Mouse (Mus musculus): ENCODE measurements at regions not wholly inside any gene's neighbourhood (a gene's known extent, or its start where the extent isn't known, plus 50 kb on each side); places are given as distances from the start of the nearest gene placed in this dataset.

DNA sequence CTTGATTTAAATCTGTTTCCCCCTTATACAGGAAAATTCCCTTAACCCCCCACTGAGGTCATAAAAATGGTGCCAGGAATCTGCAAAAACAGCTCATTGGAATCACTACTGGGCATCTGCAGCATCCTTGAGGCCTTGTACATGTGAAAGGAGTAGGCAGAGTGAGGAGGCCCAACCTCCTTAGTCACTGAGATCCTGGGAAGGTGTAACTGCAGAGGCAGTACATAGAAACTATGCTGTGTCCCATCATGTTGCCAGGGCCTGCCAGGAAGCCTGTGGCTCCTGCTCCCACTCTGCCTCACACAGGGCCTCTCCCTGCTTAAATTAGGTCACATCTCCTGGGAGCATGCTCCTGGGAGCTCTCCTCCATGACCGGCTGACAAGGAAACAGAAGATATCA is 85.7 kb upstream of the Gm9972 start:
- no peak for DNase-seq

DNA sequence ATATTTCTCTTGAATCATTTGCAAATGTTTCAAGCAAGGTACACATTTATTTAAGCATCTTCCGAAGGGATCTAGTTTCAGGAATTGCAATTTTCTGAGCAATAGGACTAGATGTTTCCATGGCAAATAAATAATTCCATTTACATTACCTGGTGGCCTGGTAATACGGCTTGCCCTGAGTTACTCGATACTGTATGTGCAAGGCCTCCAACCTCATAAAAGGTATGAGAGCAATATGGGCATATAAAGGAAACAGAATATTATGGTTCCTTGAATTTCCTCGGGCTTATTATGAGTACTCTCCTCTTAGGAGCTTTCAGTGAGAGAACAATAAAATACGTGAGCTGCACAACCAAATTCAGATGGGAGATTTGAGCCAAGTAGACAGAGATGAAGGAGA is 81.4 kb upstream of the Gm9972 start:
- no peak for DNase-seq

DNA sequence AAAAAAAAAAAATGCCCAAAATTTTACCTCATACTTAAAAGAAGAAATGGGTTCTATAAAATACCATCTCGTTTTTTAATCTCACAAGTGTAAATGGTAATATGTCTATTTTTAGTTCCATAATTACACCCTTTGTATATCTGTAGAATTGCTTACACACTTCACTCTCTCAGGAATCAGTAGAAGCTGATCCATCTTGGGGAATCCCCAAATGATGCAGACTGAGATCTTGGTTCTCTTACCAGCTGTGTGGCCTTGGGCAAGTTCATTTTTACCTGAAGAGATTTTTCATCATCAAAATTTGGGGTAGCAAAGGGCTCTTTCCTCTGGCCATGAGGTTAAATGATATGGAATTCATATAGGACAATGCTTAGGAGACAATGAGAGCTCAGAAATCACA is 69.8 kb upstream of the Gm9972 start:
- no peak for DNase-seq

GRCm38 (mm10) chr11:42978245-42978644 is 57.3 kb upstream of the Gm9972 start:
- peak in 1 of 2 experiments; percentile 15 for DNase-seq

Measured in kidney, adult 8-10 months (tissue).